Mouse (Mus musculus): ENCODE data around the gene Thsd4. TPM values are rescaled to one million over a fixed set of nuclear protein-coding genes. Genes with fewer than 3 reads are reported as not detected.

The Thsd4 gene
- polyA plus RNA-seq, 1 experiment = 5.9 TPM

DNA sequence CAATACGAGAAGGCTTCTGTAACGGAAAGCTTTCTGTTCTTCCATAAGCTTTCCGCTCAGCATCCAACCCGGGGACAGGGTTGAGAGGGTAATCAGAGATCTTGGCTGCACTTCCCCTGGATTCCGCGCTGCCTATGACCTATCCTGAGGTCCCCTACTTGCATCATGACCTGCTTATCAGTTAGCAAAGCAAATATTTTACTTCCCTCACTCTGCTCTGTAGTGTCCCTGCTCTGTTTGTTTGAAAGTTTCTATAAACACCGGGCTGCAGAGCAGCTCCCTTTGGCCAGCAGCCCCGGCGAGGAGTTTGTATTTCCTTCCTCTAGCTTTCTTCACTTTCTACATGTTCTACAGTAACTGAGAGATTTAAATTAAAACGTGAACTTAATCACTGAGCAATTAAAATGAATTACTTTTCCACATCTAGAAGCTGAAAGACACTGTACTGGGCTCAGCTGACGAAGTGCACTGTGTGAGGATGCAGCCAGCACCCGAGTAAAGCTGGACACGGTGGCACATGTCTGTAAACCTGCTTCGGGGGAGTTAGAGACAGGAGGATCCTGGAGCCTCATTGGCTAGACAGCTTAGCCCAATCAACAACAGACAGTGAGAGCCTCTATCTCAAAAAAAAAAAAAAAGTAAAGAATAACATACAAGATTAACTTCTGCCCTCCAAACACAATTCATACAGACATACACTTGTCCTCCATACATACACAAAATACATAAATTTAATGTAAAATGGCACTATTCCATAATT lies 43.7 kb downstream of the Thsd4 start:
- H3K4me1 ChIP-seq (ENCODE audit: control insufficient read depth, insufficient read depth, low read length) = no peaks in the 10 kb centered on the region
- H3K4me3 ChIP-seq (ENCODE audit: insufficient read depth, low read depth, low read length) = no peak overlapping the region
- no peak overlapping the region for H3K27ac ChIP-seq (ENCODE audit: insufficient read depth, low read depth, low read length)
- no peak for TF ChIP-seq CTCF (conservative IDR thresholded peaks at IDR 0.05; ENCODE audit: insufficient read depth, insufficient read length, low read depth, low read length)
- TF ChIP-seq POLR2A (IDR thresholded peaks at IDR 0.05; ENCODE audit: low read depth, low read length) = no peak
- DNase-seq = peak; percentile 22
- WGBS = 48% methylated on average over 14 of the region's 14 CpGs
- H3K36me3 ChIP-seq (ENCODE audit: control insufficient read depth, insufficient read depth, low read length) = no peaks in the 10 kb centered on the region
- no peaks in the 10 kb centered on the region for H3K27me3 ChIP-seq (replicated peaks; ENCODE audit: control insufficient read depth, insufficient read depth, low read length)

DNA sequence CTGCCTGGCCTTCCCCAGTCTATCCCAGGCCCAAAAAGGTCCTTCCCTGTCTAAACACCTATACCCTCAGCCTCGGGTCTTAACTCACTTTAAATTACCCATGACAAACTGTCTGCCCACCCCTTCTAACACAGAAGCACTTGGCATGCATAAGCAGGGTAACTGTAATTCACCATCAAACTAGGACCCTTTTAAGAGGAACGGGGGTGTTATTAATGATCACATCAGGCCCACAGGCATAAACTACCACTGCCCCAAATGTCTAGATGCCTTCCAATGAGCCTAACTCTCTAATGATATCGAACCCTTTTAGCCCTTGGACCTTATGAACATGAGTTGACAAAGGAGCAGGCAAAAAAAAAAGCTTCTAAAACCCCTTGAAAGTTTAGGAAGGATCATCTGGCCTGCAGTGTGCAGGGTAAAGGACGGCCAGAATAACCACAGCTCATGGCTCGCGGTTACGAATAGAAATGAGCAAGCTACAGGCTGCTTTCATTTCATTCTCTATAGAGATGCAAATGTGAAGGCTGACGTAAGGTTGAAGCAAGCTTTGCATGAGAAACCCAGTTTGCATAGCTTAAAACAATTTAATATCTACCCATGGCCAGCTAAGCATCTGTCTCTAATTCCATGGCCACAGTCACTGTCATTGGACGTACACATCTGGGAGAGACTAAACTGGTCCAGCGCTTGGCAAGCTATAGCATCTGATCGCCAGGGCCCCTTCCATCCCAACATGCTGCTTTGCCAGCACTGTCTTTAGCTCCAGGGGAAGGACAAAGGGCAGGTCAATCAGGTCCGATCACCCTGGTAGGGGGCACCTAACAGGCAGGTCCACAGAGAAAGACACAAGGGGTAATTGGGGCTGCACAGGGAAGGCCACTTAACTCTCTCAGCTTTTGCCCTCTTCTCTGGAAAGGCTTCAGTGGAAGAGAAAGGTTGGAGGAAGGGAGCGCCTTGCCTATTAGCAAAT lies 61.5 kb downstream of the Thsd4 start:
- H3K4me1 ChIP-seq (ENCODE audit: control insufficient read depth, insufficient read depth, low read length) = peaks cover 3% of the 10 kb centered on the region
- no peaks in the 10 kb centered on the region for H3K36me3 ChIP-seq (ENCODE audit: control insufficient read depth, insufficient read depth, low read length)
- TF ChIP-seq CTCF (conservative IDR thresholded peaks at IDR 0.05; ENCODE audit: insufficient read depth, insufficient read length, low read depth, low read length) (no peak), POLR2A (IDR thresholded peaks at IDR 0.05; ENCODE audit: low read depth, low read length) (no peak)
- 92% methylated on average over 13 of the region's 13 CpGs for WGBS
- DNase-seq = no peak
- H3K4me3 ChIP-seq (ENCODE audit: insufficient read depth, low read depth, low read length) = no peak overlapping the region
- H3K27me3 ChIP-seq (replicated peaks; ENCODE audit: control insufficient read depth, insufficient read depth, low read length) = no peaks in the 10 kb centered on the region
- no peak overlapping the region for H3K27ac ChIP-seq (ENCODE audit: insufficient read depth, low read depth, low read length)

DNA sequence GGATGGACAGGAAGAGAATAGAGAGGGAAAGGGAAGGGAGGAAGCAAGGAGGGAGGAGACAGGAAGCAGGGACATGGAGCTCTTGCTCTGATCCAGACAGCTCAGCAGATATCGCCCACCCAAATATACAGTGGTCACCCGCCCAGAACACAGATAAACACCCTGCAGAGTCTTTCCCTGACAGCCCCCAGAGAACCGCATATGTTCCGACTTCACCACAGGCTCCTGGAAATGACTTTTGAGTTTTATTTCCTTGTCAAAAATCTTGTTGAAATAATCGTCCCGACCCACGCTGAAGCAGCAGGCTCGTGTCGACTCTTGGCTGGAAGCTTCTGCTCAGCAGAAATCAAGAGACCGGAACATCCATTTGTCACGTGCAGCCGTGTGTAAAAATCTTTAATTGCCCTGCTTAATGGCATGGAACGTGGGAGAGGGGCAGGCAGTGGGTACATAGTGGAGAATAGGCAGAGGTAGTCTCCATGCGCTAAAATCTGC lies 63.3 kb downstream of the Thsd4 start:
- H3K27ac ChIP-seq (ENCODE audit: insufficient read depth, low read depth, low read length) = no peak overlapping the region; the same call in 1 of the 2 replicates
- H3K4me1 ChIP-seq (ENCODE audit: control insufficient read depth, insufficient read depth, low read length) = peaks cover 3% of the 10 kb centered on the region
- no peak for TF ChIP-seq POLR2A (IDR thresholded peaks at IDR 0.05; ENCODE audit: low read depth, low read length)
- TF ChIP-seq CTCF (conservative IDR thresholded peaks at IDR 0.05; ENCODE audit: insufficient read depth, insufficient read length, low read depth, low read length) = no peak
- H3K4me3 ChIP-seq (ENCODE audit: insufficient read depth, low read depth, low read length) = 0 out of 2 replicates have a peak overlapping the region, but pooled peaks have one; percentile 3
- peak; percentile 36 for DNase-seq
- H3K36me3 ChIP-seq (ENCODE audit: control insufficient read depth, insufficient read depth, low read length) = no peaks in the 10 kb centered on the region
- H3K27me3 ChIP-seq (replicated peaks; ENCODE audit: control insufficient read depth, insufficient read depth, low read length) = no peaks in the 10 kb centered on the region; the same call in 1 of the 2 replicates
- WGBS = 14% methylated on average over 14 of the region's 14 CpGs

DNA sequence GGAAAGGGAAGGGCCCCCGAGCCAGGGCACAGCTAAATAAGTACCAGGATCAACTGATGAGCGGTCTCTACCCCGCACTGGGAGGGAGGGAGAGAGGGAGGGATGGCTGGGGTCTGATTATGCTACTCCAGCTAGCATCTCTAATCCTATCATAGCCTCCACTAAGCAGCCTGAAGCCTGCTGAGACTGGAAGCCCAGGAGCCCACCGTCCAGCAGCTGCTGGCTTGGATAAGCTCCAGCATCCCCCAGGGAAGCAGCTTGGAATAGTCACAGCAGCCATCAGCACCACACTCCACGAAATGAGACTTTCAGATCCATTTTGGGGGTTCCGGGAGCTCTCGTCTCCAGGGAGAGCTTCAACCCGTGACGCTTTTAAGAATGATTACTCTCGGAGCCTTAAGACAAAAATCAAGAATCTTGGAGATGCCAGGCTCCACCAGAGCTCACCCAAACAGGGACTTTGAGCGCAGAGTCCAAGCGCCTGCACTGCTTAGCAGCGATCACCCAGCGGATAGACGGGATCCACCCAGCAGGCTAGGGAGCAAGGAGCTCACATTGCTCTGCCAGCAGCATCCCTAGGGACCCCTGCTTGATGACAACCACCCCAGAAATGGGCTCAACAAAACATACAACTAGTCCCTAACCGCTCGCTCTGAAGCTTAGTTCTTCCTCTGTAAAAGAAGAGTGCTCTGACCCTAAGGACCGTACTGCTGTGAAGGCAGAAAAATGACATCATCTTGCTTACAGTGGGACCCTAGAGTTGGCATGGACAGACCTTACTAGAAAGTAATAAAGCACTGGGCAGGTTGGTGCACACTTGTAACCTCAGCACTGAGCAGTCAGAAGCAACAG lies 64.3 kb downstream of the Thsd4 start:
- Histone ChIP-seq H3K4me1 (ENCODE audit: control insufficient read depth, insufficient read depth, low read length) (peaks cover 3% of the 10 kb centered on the region), H3K4me3 (ENCODE audit: insufficient read depth, low read depth, low read length) (no peak overlapping the region), H3K27ac (ENCODE audit: insufficient read depth, low read depth, low read length) (no peak overlapping the region), H3K36me3 (ENCODE audit: control insufficient read depth, insufficient read depth, low read length) (no peaks in the 10 kb centered on the region), H3K27me3 (replicated peaks; ENCODE audit: control insufficient read depth, insufficient read depth, low read length) (no peaks in the 10 kb centered on the region; the same call in 1 of the 2 replicates)
- DNase-seq = peak; percentile 6
- TF ChIP-seq CTCF (conservative IDR thresholded peaks at IDR 0.05; ENCODE audit: insufficient read depth, insufficient read length, low read depth, low read length) (no peak), POLR2A (IDR thresholded peaks at IDR 0.05; ENCODE audit: low read depth, low read length) (no peak)
- WGBS = 52% methylated on average over 18 of the region's 18 CpGs

DNA sequence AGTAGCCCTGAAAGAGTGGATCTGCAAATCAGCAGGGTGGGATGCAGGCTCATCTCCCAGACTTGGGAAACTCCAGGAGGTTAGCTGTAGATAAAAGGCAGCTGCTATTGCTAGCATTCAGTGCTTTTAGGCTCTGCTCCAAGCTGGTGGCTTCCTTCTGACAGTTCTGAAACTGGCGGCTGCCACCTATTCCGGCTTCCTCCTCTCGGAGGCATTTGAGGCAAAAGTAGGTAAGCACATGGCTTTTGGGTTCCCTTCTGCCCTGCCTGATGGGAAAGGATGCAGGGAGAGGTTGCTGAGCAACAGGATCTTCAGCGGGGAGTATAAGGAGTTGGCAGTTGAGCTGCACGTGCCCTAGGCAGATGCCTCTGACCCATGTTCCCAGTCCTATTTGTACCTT lies 65.2 kb downstream of the Thsd4 start:
- WGBS = 74% methylated on average over 5 of the region's 5 CpGs
- Histone ChIP-seq H3K27me3 (replicated peaks; ENCODE audit: control insufficient read depth, insufficient read depth, low read length) (no peaks in the 10 kb centered on the region; the same call in 1 of the 2 replicates), H3K4me3 (ENCODE audit: insufficient read depth, low read depth, low read length) (no peak overlapping the region), H3K36me3 (ENCODE audit: control insufficient read depth, insufficient read depth, low read length) (no peaks in the 10 kb centered on the region), H3K4me1 (ENCODE audit: control insufficient read depth, insufficient read depth, low read length) (peaks cover 3% of the 10 kb centered on the region), H3K27ac (ENCODE audit: insufficient read depth, low read depth, low read length) (no peak overlapping the region)
- TF ChIP-seq POLR2A (IDR thresholded peaks at IDR 0.05; ENCODE audit: low read depth, low read length) = no peak
- TF ChIP-seq CTCF (conservative IDR thresholded peaks at IDR 0.05; ENCODE audit: insufficient read depth, insufficient read length, low read depth, low read length) = no peak
- no peak for DNase-seq

DNA sequence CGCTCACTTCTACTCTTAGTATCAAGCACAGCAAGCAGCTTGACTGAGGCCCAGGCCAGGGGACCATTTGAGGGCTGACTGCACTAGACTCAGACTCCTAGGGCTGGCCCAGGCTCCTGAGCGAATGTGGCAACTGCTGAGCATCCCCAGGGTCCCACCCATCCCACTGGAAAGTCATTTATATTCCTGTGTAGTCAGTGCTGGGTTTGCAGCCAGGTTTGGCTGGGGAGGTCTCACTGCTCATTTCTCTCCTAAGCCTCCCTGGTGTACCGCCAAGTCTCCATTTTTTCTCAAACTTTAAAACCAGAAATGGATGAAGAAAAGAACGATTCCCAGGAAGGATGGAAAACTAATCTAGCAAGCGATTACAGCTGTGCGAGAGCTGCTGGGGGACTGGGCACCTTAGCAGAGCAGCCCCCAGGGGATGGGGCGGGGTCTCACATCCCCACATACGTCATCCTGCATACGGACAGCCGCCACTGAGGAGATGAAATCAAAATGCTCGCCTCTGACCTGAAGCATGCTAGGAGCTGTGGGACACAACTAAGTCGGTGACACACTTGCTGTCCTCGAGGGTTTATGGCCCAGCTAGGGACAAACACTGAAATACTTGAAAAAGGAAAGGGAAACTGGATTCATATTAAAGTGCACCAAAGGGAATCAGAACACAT lies 67.3 kb downstream of the Thsd4 start:
- H3K27ac ChIP-seq (ENCODE audit: insufficient read depth, low read depth, low read length) = no peak overlapping the region
- DNase-seq = no peak
- H3K4me1 ChIP-seq (ENCODE audit: control insufficient read depth, insufficient read depth, low read length) = peaks cover 3% of the 10 kb centered on the region
- no peak for TF ChIP-seq POLR2A (IDR thresholded peaks at IDR 0.05; ENCODE audit: low read depth, low read length)
- TF ChIP-seq CTCF (conservative IDR thresholded peaks at IDR 0.05; ENCODE audit: insufficient read depth, insufficient read length, low read depth, low read length) = no peak
- H3K36me3 ChIP-seq (ENCODE audit: control insufficient read depth, insufficient read depth, low read length) = no peaks in the 10 kb centered on the region
- no peaks in the 10 kb centered on the region; the same call in 1 of the 2 replicates for H3K27me3 ChIP-seq (replicated peaks; ENCODE audit: control insufficient read depth, insufficient read depth, low read length)
- no peak overlapping the region for H3K4me3 ChIP-seq (ENCODE audit: insufficient read depth, low read depth, low read length)
- 84% methylated on average over 13 of the region's 13 CpGs for WGBS
